Mouse (Mus musculus) intestine, embryonic 16.5 days (tissue): ENCODE results near the gene Lim2. TPM values are rescaled to one million over a fixed set of nuclear protein-coding genes. Genes with fewer than 3 reads are reported as not detected.

Experiments used
- ATAC-seq: fragments of 200-750 bp; cut with Nextera tagmentation; 2 replicates; pipeline ENCODE4 v1.8.0; 2017; ENCODE audit warnings: moderate TSS enrichment, moderate library complexity
- H3K27ac ChIP-seq: fragments of 300-500 bp; sonication (generic); 2 replicates; pipeline ENCODE4 v1.5.1; 2014; ENCODE audit warnings: mild to moderate bottlenecking, low read length
- H3K27me3 ChIP-seq: fragments of 300-500 bp; sonication (generic); replicated peaks from 2 replicates; pipeline ENCODE4 v1.6.1; 2014; ENCODE audit warnings: low read length, control low read depth, mixed read lengths; ENCODE audit not compliant: control insufficient read depth, insufficient read depth
- H3K36me3 ChIP-seq: fragments of 300-500 bp; sonication (generic); 2 replicates; pipeline ENCODE4 v1.6.1; 2014; ENCODE audit warnings: low read length, control low read depth; ENCODE audit not compliant: control insufficient read depth, insufficient read depth
- H3K4me1 ChIP-seq: fragments of 300-500 bp; sonication (generic); 2 replicates; pipeline ENCODE4 v1.6.1; 2014; ENCODE audit warnings: low read length, control low read depth, mixed read lengths; ENCODE audit not compliant: control insufficient read depth, insufficient read depth
- H3K4me2 ChIP-seq: fragments of 300-500 bp; sonication (generic); 2 replicates; pipeline ENCODE4 v1.6.1; 2014; ENCODE audit warnings: low read depth, low read length, control low read depth
- H3K4me3 ChIP-seq: fragments of 300-500 bp; sonication (generic); 2 replicates; pipeline ENCODE4 v1.5.1; 2014; ENCODE audit warnings: mild to moderate bottlenecking, low read length
- H3K9ac ChIP-seq: fragments of 300-500 bp; sonication (generic); 2 replicates; pipeline ENCODE4 v1.6.1; 2014; ENCODE audit warnings: low read depth, low read length
- H3K9me3 ChIP-seq: fragments of 300-500 bp; sonication (generic); 2 replicates; pipeline ENCODE4 v1.6.1; 2016; ENCODE audit warnings: low read length, control low read depth; ENCODE audit not compliant: control insufficient read depth
- WGBS: fragments of 180-500 bp; shearing (Covaris S2); extraction: QIAGEN DNeasy Blood & Tissue Kit; methylation state at CpG from one replicate; pipeline ENCODE4 v1.1.7; 2014; 5-methylcytosine and 5-hydroxymethylcytosine counted together
- polyA plus RNA-seq: library from polyadenylated mRNA; unstranded; fragments of >200 nt; fragmentation: Nextera tagmentation; extraction: Ambion mirVana; gene quantifications from 2 replicates; pipeline ENCODE4 v1.2.1, GENCODE M21; 2015

The Lim2 gene
- polyA plus RNA-seq, 1 experiment from 2014 or later = 0.61 TPM

GRCm38 (mm10) chr7:43442684-43443083, 15.2 kb downstream of the Lim2 start:
- H3K4me3 ChIP-seq = peak overlapping the region; percentile 65
- 0 out of 2 replicates have a peak, but pooled peaks have one; percentile 4 for ATAC-seq
- H3K36me3 ChIP-seq = no peaks in the 10 kb centered on the region
- 6% methylated on average over 9 of the region's 9 CpGs for WGBS
- no peaks in the 10 kb centered on the region for H3K27me3 ChIP-seq
- peaks cover 18% of the 10 kb centered on the region for H3K4me1 ChIP-seq
- H3K4me2 ChIP-seq = peak overlapping the region; percentile 88
- peak overlapping the region; percentile 100 for H3K27ac ChIP-seq
- H3K9me3 ChIP-seq = no peaks in the 10 kb centered on the region
- H3K9ac ChIP-seq = peak overlapping the region; percentile 78

GRCm38 (mm10) chr7:43443126-43443916, 15.9 kb downstream of the Lim2 start:
- Histone ChIP-seq H3K9ac (peak overlapping the region; percentile 78), H3K4me3 (peak overlapping the region; percentile 65), H3K4me2 (peak overlapping the region; percentile 88), H3K4me1 (peaks cover 18% of the 10 kb centered on the region), H3K27ac (peak overlapping the region; percentile 100), H3K9me3 (no peaks in the 10 kb centered on the region), H3K36me3 (no peaks in the 10 kb centered on the region), H3K27me3 (no peaks in the 10 kb centered on the region)
- WGBS = under 1% methylated on average over 36 of the region's 36 CpGs
- ATAC-seq = peak; percentile 95

GRCm38 (mm10) chr7:43443917-43444293, 16.4 kb downstream of the Lim2 start, which contains the start of the genes Etfb and Gm45233:
Etfb (plus strand) TSS chr7:43444083.
Gm45233 (plus strand) TSS chr7:43444128.
- Histone ChIP-seq H3K9me3 (no peaks in the 10 kb centered on the region), H3K4me1 (peaks cover 18% of the 10 kb centered on the region), H3K4me2 (peak within 1 kb of the TSS; percentile 88), H3K27me3 (no peaks in the 10 kb centered on the region), H3K9ac (peak within 1 kb of the TSS; percentile 78), H3K27ac (peak within 1 kb of the TSS; percentile 100), H3K4me3 (peak within 1 kb of the TSS; percentile 65), H3K36me3 (no peaks in the 10 kb centered on the region)
- ATAC-seq = peak; percentile 98
- WGBS = 0% methylated on average over 27 of the region's 27 CpGs

- no peak for ATAC-seq
- H3K4me3 ChIP-seq = no peak overlapping the region
- 82% methylated on average over 4 of the region's 4 CpGs for WGBS
- no peak overlapping the region for H3K4me2 ChIP-seq
- H3K36me3 ChIP-seq = peaks cover 3% of the 10 kb centered on the region; the same call in 1 of the 2 replicates
- no peaks in the 10 kb centered on the region for H3K27me3 ChIP-seq
- no peak overlapping the region for H3K27ac ChIP-seq
- no peak overlapping the region for H3K9ac ChIP-seq
- H3K4me1 ChIP-seq = peaks cover 12% of the 10 kb centered on the region
- no peaks in the 10 kb centered on the region for H3K9me3 ChIP-seq
These were observed 20.3 kb downstream of the Lim2 start for GRCm38 (mm10) chr7:43447801-43448200.

- Histone ChIP-seq H3K4me2 (no peak overlapping the region), H3K27ac (no peak overlapping the region), H3K9me3 (no peaks in the 10 kb centered on the region), H3K4me1 (peaks cover 9% of the 10 kb centered on the region), H3K9ac (no peak overlapping the region), H3K27me3 (no peaks in the 10 kb centered on the region), H3K4me3 (no peak overlapping the region), H3K36me3 (peaks cover 8% of the 10 kb centered on the region; the same call in 1 of the 2 replicates)
- 79% methylated on average over 2 of the region's 3 CpGs for WGBS
- no peak for ATAC-seq
These were observed 20.8 kb downstream of the Lim2 start for GRCm38 (mm10) chr7:43448246-43448645.

GRCm38 (mm10) chr7:43449811-43450210, 22.3 kb downstream of the Lim2 start:
- Histone ChIP-seq H3K27ac (no peak overlapping the region), H3K36me3 (peaks cover 10% of the 10 kb centered on the region; the same call in 1 of the 2 replicates), H3K4me1 (peaks cover 3% of the 10 kb centered on the region), H3K4me3 (no peak overlapping the region), H3K9me3 (no peaks in the 10 kb centered on the region), H3K27me3 (no peaks in the 10 kb centered on the region), H3K4me2 (no peak overlapping the region), H3K9ac (no peak overlapping the region)
- ATAC-seq = no peak
- 95% methylated on average over 2 of the region's 2 CpGs for WGBS

- H3K9me3 ChIP-seq = no peaks in the 10 kb centered on the region
- ATAC-seq = no peak
- no peak overlapping the region for H3K4me2 ChIP-seq
- 95% methylated on average over 11 of the region's 11 CpGs for WGBS
- H3K36me3 ChIP-seq = peaks cover 13% of the 10 kb centered on the region; the same call in 1 of the 2 replicates
- H3K4me1 ChIP-seq = no peaks in the 10 kb centered on the region
- H3K4me3 ChIP-seq = no peak overlapping the region
- no peak overlapping the region for H3K27ac ChIP-seq
- no peaks in the 10 kb centered on the region for H3K27me3 ChIP-seq
- no peak overlapping the region for H3K9ac ChIP-seq
These were observed 24.3 kb downstream of the Lim2 start for GRCm38 (mm10) chr7:43451726-43452125.

- no peak for ATAC-seq
These were observed 25.1 kb downstream of the Lim2 start for GRCm38 (mm10) chr7:43452609-43453008.

GRCm38 (mm10) chr7:43453599-43454355, 26.3 kb downstream of the Lim2 start:
- no peaks in the 10 kb centered on the region for H3K9me3 ChIP-seq
- H3K4me3 ChIP-seq = no peak overlapping the region
- WGBS = 84% methylated on average over 14 of the region's 14 CpGs
- H3K4me1 ChIP-seq = no peaks in the 10 kb centered on the region
- no peak overlapping the region for H3K27ac ChIP-seq
- peaks cover 17% of the 10 kb centered on the region; the same call in 1 of the 2 replicates for H3K36me3 ChIP-seq
- H3K4me2 ChIP-seq = no peak overlapping the region
- peak; percentile 34; the same call in 1 of the 2 replicates for ATAC-seq
- no peak overlapping the region for H3K9ac ChIP-seq
- H3K27me3 ChIP-seq = no peaks in the 10 kb centered on the region

More at GRCm38 (mm10) chr7:43452609-43453008, 25.1 kb downstream of the Lim2 start:
- Histone ChIP-seq H3K36me3 (peaks cover 13% of the 10 kb centered on the region; the same call in 1 of the 2 replicates), H3K4me3 (no peak overlapping the region), H3K4me1 (no peaks in the 10 kb centered on the region), H3K9me3 (no peaks in the 10 kb centered on the region), H3K9ac (no peak overlapping the region), H3K27me3 (no peaks in the 10 kb centered on the region), H3K27ac (no peak overlapping the region), H3K4me2 (no peak overlapping the region)
- 52% methylated on average over 4 of the region's 4 CpGs for WGBS
